Mouse (Mus musculus): ENCODE results near the gene Cpt1a. TPM values are rescaled to one million over a fixed set of nuclear protein-coding genes. Genes with fewer than 3 reads are reported as not detected.
A peak's percentile ranks its signal among the peaks of the same experiment; 100 is the strongest.

Gene Cpt1a
- total RNA-seq, 1 experiment from 2014 or later: 76.7 TPM

DNA sequence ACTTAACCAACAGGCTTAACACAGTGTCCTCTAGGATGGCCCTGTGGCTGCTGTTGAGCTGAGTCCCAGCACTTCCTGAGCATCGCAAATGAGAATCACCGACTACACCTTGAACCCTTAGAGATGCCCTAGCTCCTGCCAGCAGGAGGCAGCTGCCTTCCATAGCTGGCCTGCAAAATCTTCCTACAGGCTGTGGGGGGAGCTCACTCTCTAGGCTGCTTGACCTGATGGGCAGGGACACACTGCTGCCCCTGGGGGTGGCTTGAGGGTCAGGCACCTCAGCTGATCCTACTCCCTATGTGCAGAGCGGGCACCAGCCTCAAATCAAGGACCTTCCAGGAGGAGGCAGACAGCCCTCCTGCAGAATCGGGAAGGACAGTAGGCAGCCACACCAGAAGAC, 35.5 kb downstream of the Cpt1a start:
- ATAC-seq (ENCODE audit: extremely low read depth, insufficient number of reproducible peaks, low FRiP score, poor library complexity, severe bottlenecking): no peak

DNA sequence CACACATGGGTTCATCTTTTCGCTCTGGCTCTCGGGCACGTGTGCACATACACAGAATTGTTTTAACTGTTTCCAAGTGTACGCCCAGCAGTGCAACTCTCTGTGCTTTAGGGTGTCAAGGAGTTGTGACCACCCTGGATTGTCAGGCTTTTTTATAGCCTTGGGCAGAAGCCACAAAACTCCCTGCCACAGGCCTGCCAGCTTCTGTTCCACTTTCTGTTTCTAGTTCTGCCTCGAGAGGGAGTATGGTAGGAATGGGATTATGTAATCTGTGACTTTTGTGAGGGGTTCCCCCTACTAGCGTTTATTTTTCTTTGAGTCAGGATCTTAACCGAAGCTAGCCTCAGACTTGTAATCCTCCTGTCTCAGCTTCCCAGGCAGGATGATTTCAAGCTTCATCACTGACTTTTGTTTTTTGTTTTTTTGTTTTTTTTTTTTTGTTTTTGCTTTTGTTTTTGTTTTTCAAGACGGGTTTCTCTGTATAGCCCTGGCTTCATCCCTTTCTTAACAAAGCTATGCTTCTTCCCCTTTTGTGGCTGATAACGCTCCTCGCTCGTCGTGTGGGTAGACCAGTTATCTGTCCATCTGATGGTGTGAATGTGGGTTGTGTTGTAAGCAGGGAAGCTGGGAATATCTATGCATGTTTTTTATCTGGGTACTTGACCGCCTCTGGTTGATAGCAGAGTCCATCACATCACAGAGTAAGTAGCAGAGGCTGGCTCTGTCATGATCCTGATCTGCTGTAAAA, 37.9 kb downstream of the Cpt1a start:
- ATAC-seq (ENCODE audit: extremely low read depth, insufficient number of reproducible peaks, low FRiP score, poor library complexity, severe bottlenecking): no peak

- ATAC-seq (ENCODE audit: extremely low read depth, insufficient number of reproducible peaks, low FRiP score, poor library complexity, severe bottlenecking): no peak
Measured at GRCm38 (mm10) chr19:3363510-3363909, 41.4 kb downstream of the Cpt1a start.

GRCm38 (mm10) chr19:3365089-3365488, 43.0 kb downstream of the Cpt1a start:
- ATAC-seq (ENCODE audit: extremely low read depth, insufficient number of reproducible peaks, low FRiP score, poor library complexity, severe bottlenecking): no peak

- ATAC-seq (ENCODE audit: extremely low read depth, insufficient number of reproducible peaks, low FRiP score, poor library complexity, severe bottlenecking): no peak
Measured at GRCm38 (mm10) chr19:3368276-3368675, 46.1 kb downstream of the Cpt1a start.

- ATAC-seq (ENCODE audit: extremely low read depth, insufficient number of reproducible peaks, low FRiP score, poor library complexity, severe bottlenecking): no peak
Measured at GRCm38 (mm10) chr19:3373380-3373779, 51.2 kb downstream of the Cpt1a start.

- no peak for ATAC-seq (ENCODE audit: extremely low read depth, insufficient number of reproducible peaks, low FRiP score, poor library complexity, severe bottlenecking)
Measured at GRCm38 (mm10) chr19:3374028-3374427, 51.9 kb downstream of the Cpt1a start.

- no peak for ATAC-seq (ENCODE audit: extremely low read depth, insufficient number of reproducible peaks, low FRiP score, poor library complexity, severe bottlenecking)
Measured at GRCm38 (mm10) chr19:3375945-3376495, 53.9 kb downstream of the Cpt1a start.

DNA sequence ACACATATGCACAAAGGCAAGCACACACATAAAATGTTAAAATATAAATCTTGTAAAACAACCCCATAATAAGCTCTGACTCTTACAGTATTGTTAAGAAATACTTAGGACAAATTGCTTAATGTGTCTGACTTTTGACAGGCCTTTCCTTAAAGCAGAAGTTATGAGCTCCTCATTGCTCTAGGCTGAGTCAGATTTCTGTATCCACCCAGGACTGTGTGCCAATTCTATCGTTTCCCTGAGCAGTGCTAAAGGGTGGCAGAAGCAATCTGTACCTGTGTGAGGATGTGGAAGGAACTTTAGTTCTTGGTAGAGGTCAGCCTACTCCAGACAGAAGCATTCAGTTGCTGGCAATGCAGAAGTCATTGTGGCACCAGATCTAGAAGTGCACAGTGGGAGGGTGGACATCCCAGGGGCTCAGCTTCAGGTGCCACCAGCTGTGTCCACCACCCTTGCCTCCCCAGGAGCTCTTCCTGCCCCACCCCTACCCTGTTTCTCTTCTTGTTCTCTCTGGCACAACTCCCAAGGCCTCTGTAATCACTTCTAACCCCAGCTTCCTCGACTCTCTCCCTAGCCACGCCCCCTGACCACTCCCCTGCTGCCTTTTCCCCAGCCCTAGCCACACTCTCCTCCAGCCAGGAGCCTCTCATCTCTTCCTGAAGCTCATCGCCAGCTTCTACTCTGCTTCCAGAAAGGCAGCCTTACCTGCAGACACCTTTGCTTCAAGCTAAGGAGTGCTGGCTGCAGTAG, 55.0 kb downstream of the Cpt1a start:
- ATAC-seq (ENCODE audit: extremely low read depth, insufficient number of reproducible peaks, low FRiP score, poor library complexity, severe bottlenecking): peak; percentile 54

GRCm38 (mm10) chr19:3378614-3379013, 56.5 kb downstream of the Cpt1a start:
- peak; percentile 45; the same call in 1 of the 2 replicates for ATAC-seq (ENCODE audit: extremely low read depth, insufficient number of reproducible peaks, low FRiP score, poor library complexity, severe bottlenecking)

- ATAC-seq (ENCODE audit: extremely low read depth, insufficient number of reproducible peaks, low FRiP score, poor library complexity, severe bottlenecking): no peak
Measured at GRCm38 (mm10) chr19:3388061-3388460, 65.9 kb downstream of the Cpt1a start.

DNA sequence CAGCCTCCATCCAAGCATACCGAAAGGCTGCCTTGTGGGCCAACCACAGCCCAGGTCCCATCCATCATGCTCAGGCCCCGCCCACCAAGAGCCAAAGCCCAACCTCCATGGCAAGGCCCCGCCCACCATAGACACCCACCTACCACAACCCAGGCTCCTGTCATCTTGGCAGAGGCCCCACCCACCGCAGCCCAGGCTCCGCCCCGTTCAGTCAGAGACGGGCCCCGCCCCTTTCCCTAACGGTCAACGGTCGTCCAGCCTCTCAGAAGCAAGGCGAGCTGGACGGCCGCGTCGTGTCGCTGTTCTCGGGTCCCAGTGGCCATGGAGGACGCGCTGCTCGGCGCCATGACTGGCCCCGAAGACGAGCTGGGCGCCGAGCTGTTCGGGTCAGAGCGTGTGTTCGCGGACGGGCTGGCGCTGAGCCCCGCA, 66.5 kb downstream of the Cpt1a start, which contains the start of gene Tesmin:
Gene Tesmin (plus strand): TSS at position 229 of the 429 bp plus-strand sequence.
- ATAC-seq (ENCODE audit: extremely low read depth, insufficient number of reproducible peaks, low FRiP score, poor library complexity, severe bottlenecking): peak; percentile 73

DNA sequence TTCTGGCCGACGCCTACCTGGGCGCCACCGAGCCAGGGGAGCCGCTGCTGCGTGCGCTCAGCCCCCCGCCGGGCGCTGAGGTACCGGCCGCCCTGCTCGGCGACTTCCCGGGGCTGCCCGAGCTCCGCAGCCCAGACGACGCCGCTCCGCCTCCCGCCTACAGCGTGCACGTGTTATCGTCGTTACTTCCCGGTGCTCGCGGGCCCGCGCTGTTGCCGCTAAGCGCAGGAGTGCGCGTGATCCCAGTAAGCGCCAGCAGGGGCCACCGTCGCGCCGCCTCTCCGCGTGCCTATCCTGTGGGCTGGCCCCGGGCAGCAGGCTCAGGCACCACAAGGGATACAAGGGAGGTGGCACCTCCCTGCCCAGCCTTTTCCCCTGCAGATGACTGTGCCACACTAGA, 67.0 kb downstream of the Cpt1a start:
- ATAC-seq (ENCODE audit: extremely low read depth, insufficient number of reproducible peaks, low FRiP score, poor library complexity, severe bottlenecking): peak; percentile 81

DNA sequence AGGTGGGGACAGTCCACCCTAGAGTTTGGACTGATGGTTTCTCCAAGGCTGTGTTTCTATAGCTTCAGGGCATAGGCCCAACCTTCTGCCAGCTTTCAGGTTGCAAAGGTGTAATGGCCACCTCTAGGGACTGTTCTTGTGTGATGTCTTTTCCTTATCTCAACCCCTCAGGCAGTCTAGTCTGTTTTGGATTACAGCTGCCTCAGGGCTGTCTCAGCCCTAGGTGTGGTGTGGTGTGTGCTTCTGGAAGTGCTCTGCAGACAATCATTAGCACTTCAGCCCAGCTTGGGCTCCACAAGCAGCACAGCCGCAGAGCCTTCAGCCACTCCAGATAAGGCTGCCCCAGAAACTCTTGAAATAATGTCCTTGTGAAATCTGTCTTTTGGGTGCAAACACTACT, 70.2 kb downstream of the Cpt1a start:
- no peak for ATAC-seq (ENCODE audit: extremely low read depth, insufficient number of reproducible peaks, low FRiP score, poor library complexity, severe bottlenecking)

DNA sequence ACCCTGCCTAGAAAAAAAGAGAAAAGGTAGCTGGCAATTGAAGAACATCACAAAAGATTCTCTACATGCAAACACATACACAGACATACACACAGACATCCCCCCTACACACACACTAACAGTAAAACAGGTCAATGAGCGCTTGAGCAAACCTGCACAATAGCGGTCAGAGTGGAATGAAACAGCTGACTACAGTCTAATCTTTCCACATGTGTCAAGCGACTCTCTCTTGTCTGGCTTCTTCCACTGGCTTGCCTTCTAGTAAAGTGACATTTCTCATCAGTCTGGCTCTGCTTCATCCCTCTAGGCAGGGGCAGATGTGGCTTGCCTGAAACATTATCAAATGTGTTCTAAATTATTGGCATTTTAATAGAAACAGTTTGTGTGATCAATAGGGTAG, 72.1 kb downstream of the Cpt1a start:
- ATAC-seq (ENCODE audit: extremely low read depth, insufficient number of reproducible peaks, low FRiP score, poor library complexity, severe bottlenecking): no peak

DNA sequence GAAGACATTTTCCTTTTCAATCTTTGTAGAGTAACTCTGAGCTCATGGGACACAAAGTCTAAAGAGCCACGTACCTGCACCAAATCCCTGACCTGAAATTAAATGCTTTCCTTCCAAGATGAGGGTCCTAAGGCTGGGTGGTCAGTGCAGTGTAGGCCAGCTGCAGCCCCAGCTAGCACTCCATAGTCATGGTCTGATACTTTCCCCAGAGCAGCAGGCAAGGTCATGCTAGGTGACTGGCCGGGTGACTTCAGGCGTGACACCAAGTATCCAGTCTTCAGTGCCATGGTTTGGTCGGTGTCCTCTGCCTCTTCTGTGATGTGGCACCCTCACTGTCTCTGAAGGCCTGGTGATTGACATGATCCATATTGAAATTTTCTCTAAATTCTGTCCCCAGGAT, 77.9 kb downstream of the Cpt1a start:
- no peak for ATAC-seq (ENCODE audit: extremely low read depth, insufficient number of reproducible peaks, low FRiP score, poor library complexity, severe bottlenecking)

GRCm38 (mm10) chr19:3401504-3401903, 79.4 kb downstream of the Cpt1a start:
- ATAC-seq (ENCODE audit: extremely low read depth, insufficient number of reproducible peaks, low FRiP score, poor library complexity, severe bottlenecking): no peak

- ATAC-seq (ENCODE audit: extremely low read depth, insufficient number of reproducible peaks, low FRiP score, poor library complexity, severe bottlenecking): no peak
Measured at GRCm38 (mm10) chr19:3401943-3402342, 79.8 kb downstream of the Cpt1a start.

- ATAC-seq (ENCODE audit: extremely low read depth, insufficient number of reproducible peaks, low FRiP score, poor library complexity, severe bottlenecking): no peak
Measured at GRCm38 (mm10) chr19:3402390-3402789, 80.3 kb downstream of the Cpt1a start.

GRCm38 (mm10) chr19:3404030-3404429, 81.9 kb downstream of the Cpt1a start:
- ATAC-seq (ENCODE audit: extremely low read depth, insufficient number of reproducible peaks, low FRiP score, poor library complexity, severe bottlenecking): no peak
